Mouse (Mus musculus) heart, embryonic 12.5 days (tissue): ENCODE data around the gene Olfr155. TPM values are rescaled to one million over a fixed set of nuclear protein-coding genes. Genes with fewer than 3 reads are reported as not detected.

ENCODE experiments used
- ATAC-seq: fragments of 200-750 bp; cut with Nextera tagmentation; 2 replicates; pipeline ENCODE4 v1.8.0; 2017; ENCODE audit warnings: moderate TSS enrichment, moderate library complexity; ENCODE audit not compliant: insufficient number of reproducible peaks, low FRiP score
- H3K27ac ChIP-seq: fragments of 300-500 bp; sonication (generic); 2 replicates; pipeline ENCODE4 v1.5.1; 2016; ENCODE audit warnings: mild to moderate bottlenecking, moderate library complexity; ENCODE audit not compliant: poor library complexity, severe bottlenecking
- H3K27me3 ChIP-seq: fragments of 300-500 bp; sonication (generic); replicated peaks from 2 replicates; pipeline ENCODE4 v1.6.1; 2016; ENCODE audit warnings: mild to moderate bottlenecking, moderate library complexity
- H3K36me3 ChIP-seq: fragments of 300-500 bp; sonication (generic); 2 replicates; pipeline ENCODE4 v1.6.1; 2016; ENCODE audit warnings: mild to moderate bottlenecking, moderate library complexity
- H3K4me1 ChIP-seq: fragments of 300-500 bp; sonication (generic); replicated peaks from 2 replicates; pipeline ENCODE4 v1.6.1; 2016; ENCODE audit warnings: mild to moderate bottlenecking
- H3K4me2 ChIP-seq: fragments of 300-500 bp; sonication (generic); 2 replicates; pipeline ENCODE4 v1.6.1; 2016; ENCODE audit warnings: mild to moderate bottlenecking, moderate library complexity
- H3K4me3 ChIP-seq: fragments of 300-500 bp; sonication (generic); 2 replicates; pipeline ENCODE4 v1.5.1; 2016; ENCODE audit warnings: mild to moderate bottlenecking
- H3K9ac ChIP-seq: fragments of 300-500 bp; sonication (generic); 2 replicates; pipeline ENCODE4 v1.6.1; 2016; ENCODE audit warnings: mild to moderate bottlenecking, moderate library complexity
- H3K9me3 ChIP-seq: fragments of 300-500 bp; sonication (generic); replicated peaks from 2 replicates; pipeline ENCODE4 v1.6.1; 2016; ENCODE audit warnings: mild to moderate bottlenecking, moderate library complexity
- WGBS: fragments of 180-500 bp; shearing (Covaris S2); methylation state at CpG from one replicate; pipeline ENCODE4 v1.1.7; 2016; 5-methylcytosine and 5-hydroxymethylcytosine counted together
- polyA plus RNA-seq: library from polyadenylated mRNA; unstranded; fragments of >200 nt; fragmentation: Nextera tagmentation; extraction: Ambion mirVana; gene quantifications from 2 replicates; pipeline ENCODE4 v1.2.1, GENCODE M21; 2016

Gene Olfr155
- polyA plus RNA-seq, 1 experiment from 2014 or later: not detected

GRCm38 (mm10) chr4:43891247-43891646 lies 39.9 kb downstream of the Olfr155 start:
- Histone ChIP-seq H3K9me3 (no peaks in the 10 kb centered on the region), H3K9ac (no peak overlapping the region), H3K36me3 (0 out of 2 replicates have a peak, but pooled peaks cover 5% of the 10 kb centered on the region), H3K4me2 (no peak overlapping the region), H3K27me3 (no peaks in the 10 kb centered on the region), H3K4me3 (no peak overlapping the region), H3K4me1 (peaks cover 22% of the 10 kb centered on the region), H3K27ac (no peak overlapping the region)
- 90% methylated on average over 3 of the region's 3 CpGs for WGBS
- ATAC-seq: no peak

GRCm38 (mm10) chr4:43897209-43897608 lies 45.8 kb downstream of the Olfr155 start:
- Histone ChIP-seq H3K4me1 (peaks cover 28% of the 10 kb centered on the region), H3K9me3 (no peaks in the 10 kb centered on the region), H3K27ac (no peak overlapping the region), H3K36me3 (peaks cover 28% of the 10 kb centered on the region), H3K4me3 (no peak overlapping the region), H3K4me2 (no peak overlapping the region), H3K9ac (no peak overlapping the region), H3K27me3 (no peaks in the 10 kb centered on the region)
- no peak for ATAC-seq

- Histone ChIP-seq H3K9ac (0 out of 2 replicates have a peak overlapping the region, but pooled peaks have one; percentile 53), H3K9me3 (no peaks in the 10 kb centered on the region), H3K27ac (peak overlapping the region; percentile 71), H3K36me3 (peaks cover 37% of the 10 kb centered on the region), H3K27me3 (no peaks in the 10 kb centered on the region), H3K4me1 (peaks cover 21% of the 10 kb centered on the region), H3K4me3 (no peak overlapping the region), H3K4me2 (peak overlapping the region; percentile 13; the same call in 1 of the 2 replicates)
- WGBS: 28% methylated on average over 8 of the region's 8 CpGs
- no peak for ATAC-seq
These were observed 47.8 kb downstream of the Olfr155 start for GRCm38 (mm10) chr4:43899197-43899596.

- Histone ChIP-seq H3K36me3 (peaks cover 28% of the 10 kb centered on the region), H3K9ac (no peak overlapping the region), H3K27ac (no peak overlapping the region), H3K27me3 (no peaks in the 10 kb centered on the region), H3K4me2 (no peak overlapping the region), H3K4me1 (peaks cover 15% of the 10 kb centered on the region), H3K9me3 (no peaks in the 10 kb centered on the region), H3K4me3 (no peak overlapping the region)
- WGBS: 62% methylated on average over 7 of the region's 7 CpGs
- no peak for ATAC-seq
These were observed 52.3 kb downstream of the Olfr155 start for GRCm38 (mm10) chr4:43903690-43904089.

- peaks cover 31% of the 10 kb centered on the region for H3K36me3 ChIP-seq
- 29% methylated on average over 6 of the region's 6 CpGs for WGBS
These were observed 55.1 kb downstream of the Olfr155 start for GRCm38 (mm10) chr4:43906443-43906842.

More at GRCm38 (mm10) chr4:43906443-43906842, 55.1 kb downstream of the Olfr155 start:
- H3K4me3 ChIP-seq: no peak overlapping the region
- no peaks in the 10 kb centered on the region for H3K9me3 ChIP-seq
- no peaks in the 10 kb centered on the region for H3K27me3 ChIP-seq
- H3K27ac ChIP-seq: no peak overlapping the region
- H3K4me2 ChIP-seq: no peak overlapping the region
- no peak for ATAC-seq
- no peak overlapping the region for H3K9ac ChIP-seq
- H3K4me1 ChIP-seq: no peaks in the 10 kb centered on the region

Other genes starting within 250 kb of the Olfr155 start
- 11.0 and 11.2 TPM in 2 replicates for gene Npr2, start 219.6 kb upstream of the Olfr155 start, polyA plus RNA-seq
- gene Spag8, start 198.0 kb upstream of the Olfr155 start, polyA plus RNA-seq: 0.40 and 0.51 TPM in 2 replicates
- gene Hint2, start 195.1 kb upstream of the Olfr155 start, polyA plus RNA-seq: 130 and 139 TPM in 2 replicates
- 5.1 and 5.6 TPM in 2 replicates for gene Tmem8b, start 182.6 kb upstream of the Olfr155 start, polyA plus RNA-seq
- gene Fam221b, start 182.4 kb upstream of the Olfr155 start, polyA plus RNA-seq: 3.8 and 3.9 TPM in 2 replicates
- not detected in 2 replicates for gene Olfr70, start 150.8 kb upstream of the Olfr155 start, polyA plus RNA-seq
- not detected in 2 replicates for gene Olfr71, start 141.3 kb upstream of the Olfr155 start, polyA plus RNA-seq
- 0.96 and 1.0 TPM in 2 replicates for gene Hrct1, start 124.4 kb upstream of the Olfr155 start, polyA plus RNA-seq
- gene Spaar, start 121.5 kb upstream of the Olfr155 start, polyA plus RNA-seq: 0.15 and 0.35 TPM in 2 replicates
- gene Olfr159, start 80.6 kb upstream of the Olfr155 start, polyA plus RNA-seq: not detected in 2 replicates
- not detected in 2 replicates for gene Olfr156, start 27.7 kb upstream of the Olfr155 start, polyA plus RNA-seq
- not detected in 2 replicates for gene Olfr157, start 11.4 kb upstream of the Olfr155 start, polyA plus RNA-seq
- gene Reck, start 24.0 kb downstream of the Olfr155 start, polyA plus RNA-seq: 12.8 and 14.6 TPM in 2 replicates
- 95.7 and 97.5 TPM in 2 replicates for gene Glipr2, start 105.8 kb downstream of the Olfr155 start, polyA plus RNA-seq
- 0.09 TPM in 1 of 2 replicates, not detected in the other for gene Ccin, start 131.9 kb downstream of the Olfr155 start, polyA plus RNA-seq
- gene Clta, start 152.9 kb downstream of the Olfr155 start, polyA plus RNA-seq: 153 and 163 TPM in 2 replicates
- 35.6 and 36.3 TPM in 2 replicates for gene Gne, start 232.6 kb downstream of the Olfr155 start, polyA plus RNA-seq